Mouse (Mus musculus) midbrain, embryonic 16.5 days (tissue): ENCODE results near the gene Wdr17. TPM values are rescaled to one million over a fixed set of nuclear protein-coding genes. Genes with fewer than 3 reads are reported as not detected.

Experiments used
- ATAC-seq: fragments of 200-750 bp; cut with Nextera tagmentation; 2 replicates; pipeline ENCODE4 v1.8.0; 2017; ENCODE audit warnings: moderate TSS enrichment
- H3K27ac ChIP-seq: fragments of 300-500 bp; sonication (generic); 2 replicates; pipeline ENCODE4 v1.5.1; 2014; ENCODE audit warnings: mild to moderate bottlenecking, low read length, mixed read lengths
- H3K27me3 ChIP-seq: fragments of 300-500 bp; sonication (generic); 2 replicates; pipeline ENCODE4 v1.6.1; 2014; ENCODE audit warnings: low read depth, low read length, mixed read lengths; ENCODE audit not compliant: control insufficient read depth, insufficient read depth
- H3K36me3 ChIP-seq: fragments of 300-500 bp; sonication (generic); 2 replicates; pipeline ENCODE4 v1.6.1; 2014; ENCODE audit warnings: mild to moderate bottlenecking, low read length, moderate library complexity, mixed read lengths; ENCODE audit not compliant: control insufficient read depth, insufficient read depth
- H3K4me1 ChIP-seq: fragments of 300-500 bp; sonication (generic); 2 replicates; pipeline ENCODE4 v1.6.1; 2014; ENCODE audit warnings: mild to moderate bottlenecking, low read length, mixed read lengths; ENCODE audit not compliant: control insufficient read depth, insufficient read depth
- H3K4me2 ChIP-seq: fragments of 300-500 bp; sonication (generic); 2 replicates; pipeline ENCODE4 v1.6.1; 2014; ENCODE audit warnings: mild to moderate bottlenecking, low read length, mixed read lengths
- H3K4me3 ChIP-seq: fragments of 300-500 bp; sonication (generic); 2 replicates; pipeline ENCODE4 v1.5.1; 2014; ENCODE audit warnings: low read depth, mild to moderate bottlenecking, low read length, moderate library complexity, mixed read lengths
- H3K9ac ChIP-seq: fragments of 300-500 bp; sonication (generic); 2 replicates; pipeline ENCODE4 v1.6.1; 2014; ENCODE audit warnings: low read depth, low read length, mixed read lengths
- H3K9me3 ChIP-seq: fragments of 300-500 bp; sonication (generic); replicated peaks from 2 replicates; pipeline ENCODE4 v1.6.1; 2014; ENCODE audit warnings: mild to moderate bottlenecking, low read length, mixed read lengths; ENCODE audit not compliant: control insufficient read depth, poor library complexity, severe bottlenecking
- WGBS: fragments of 180-500 bp; shearing (Covaris S2); extraction: QIAGEN DNeasy Blood & Tissue Kit; methylation state at CpG from one replicate; pipeline ENCODE4 v1.1.7; 2014; 5-methylcytosine and 5-hydroxymethylcytosine counted together
- polyA plus RNA-seq: library from polyadenylated mRNA; unstranded; fragments of >200 nt; fragmentation: Nextera tagmentation; extraction: Ambion mirVana; gene quantifications from 2 replicates; pipeline ENCODE4 v1.2.1, GENCODE M21; 2015

Gene Wdr17
- polyA plus RNA-seq, 1 experiment from 2014 or later: 22.3 TPM

DNA sequence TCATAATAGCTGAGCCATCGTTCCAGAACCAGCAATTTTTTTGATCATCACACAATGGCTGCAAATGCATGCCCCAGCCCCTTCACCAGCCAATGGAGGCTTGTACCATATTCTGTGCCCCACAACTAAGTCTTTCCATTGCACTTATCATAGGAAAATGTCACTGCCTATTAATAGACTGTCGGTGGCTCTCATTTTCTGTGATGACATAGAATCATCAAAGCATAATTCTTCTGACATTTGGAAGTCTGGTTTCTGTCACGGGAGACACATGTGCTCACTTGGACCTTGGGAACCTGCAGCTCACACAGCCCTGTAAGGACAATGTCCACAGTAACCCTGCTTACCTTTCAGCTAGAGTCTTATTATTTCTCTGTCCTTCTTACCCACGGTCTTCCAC, 424 bp downstream of the Wdr17 start:
- H3K9me3 ChIP-seq: no peaks in the 10 kb centered on the region
- no peak for ATAC-seq
- no peak overlapping the region for H3K4me2 ChIP-seq
- 75% methylated on average over 4 of the region's 4 CpGs for WGBS
- H3K4me1 ChIP-seq: no peaks in the 10 kb centered on the region
- H3K27me3 ChIP-seq: no peaks in the 10 kb centered on the region
- H3K4me3 ChIP-seq: no peak overlapping the region
- no peak overlapping the region for H3K9ac ChIP-seq
- H3K36me3 ChIP-seq: no peaks in the 10 kb centered on the region
- H3K27ac ChIP-seq: no peak overlapping the region

GRCm38 (mm10) chr8:54876458-54876857, 10.5 kb downstream of the Wdr17 start:
- Histone ChIP-seq H3K27ac (no peak overlapping the region), H3K9me3 (no peaks in the 10 kb centered on the region), H3K4me1 (no peaks in the 10 kb centered on the region), H3K27me3 (no peaks in the 10 kb centered on the region), H3K9ac (no peak overlapping the region), H3K4me3 (no peak overlapping the region), H3K36me3 (no peaks in the 10 kb centered on the region), H3K4me2 (no peak overlapping the region)
- WGBS: 98% methylated on average over 4 of the region's 4 CpGs
- no peak for ATAC-seq

- no peaks in the 10 kb centered on the region; the same call in 1 of the 2 replicates for H3K9me3 ChIP-seq
- no peaks in the 10 kb centered on the region for H3K27me3 ChIP-seq
- 19% methylated on average over 1 of the region's 1 CpGs for WGBS
- H3K27ac ChIP-seq: peak overlapping the region; percentile 75
- no peak overlapping the region for H3K4me3 ChIP-seq
- H3K4me2 ChIP-seq: peak overlapping the region; percentile 5; the same call in 1 of the 2 replicates
- peak; percentile 70; the same call in 1 of the 2 replicates for ATAC-seq
- H3K4me1 ChIP-seq: peaks cover 12% of the 10 kb centered on the region
- no peak overlapping the region for H3K9ac ChIP-seq
- no peaks in the 10 kb centered on the region for H3K36me3 ChIP-seq
Measured at GRCm38 (mm10) chr8:54864761-54865064, 22.3 kb downstream of the Wdr17 start.

DNA sequence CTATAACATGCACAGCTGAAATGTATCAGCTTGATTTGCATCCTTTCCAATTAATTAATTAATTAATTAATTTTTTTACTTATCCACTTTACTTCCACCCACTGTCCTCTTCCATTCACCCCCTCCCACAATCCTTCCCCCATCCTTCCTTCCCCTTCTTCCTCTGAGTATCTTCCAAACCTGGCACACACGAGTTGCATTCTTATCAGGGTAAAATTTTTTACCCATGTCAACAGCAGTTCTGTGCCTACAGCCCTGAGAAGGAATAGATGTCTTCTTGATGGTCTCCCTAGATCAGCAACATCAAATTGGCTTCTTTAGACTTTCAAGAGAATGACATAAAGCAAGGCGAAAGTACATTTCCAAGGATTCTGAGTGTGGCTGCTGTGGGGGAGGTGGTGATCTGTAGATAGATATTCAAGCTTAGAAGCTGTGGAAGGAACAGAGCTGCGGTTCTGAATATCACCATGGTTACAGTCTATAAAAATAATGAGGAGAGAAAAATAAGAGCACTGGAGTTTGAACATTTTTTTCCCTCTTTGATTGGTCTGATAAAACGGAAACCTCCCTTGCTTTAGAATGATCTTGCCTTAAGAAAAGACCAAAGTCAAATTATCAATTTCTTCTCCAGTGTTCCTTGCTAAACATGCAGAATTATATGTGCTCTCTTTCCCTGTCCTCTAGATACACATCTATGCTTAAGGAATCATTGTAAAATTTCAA, 22.8 kb downstream of the Wdr17 start:
- peaks cover 12% of the 10 kb centered on the region for H3K4me1 ChIP-seq
- H3K27ac ChIP-seq: peak overlapping the region; percentile 75
- no peak overlapping the region for H3K9ac ChIP-seq
- no peaks in the 10 kb centered on the region; the same call in 1 of the 2 replicates for H3K9me3 ChIP-seq
- 38% methylated on average over 4 of the region's 4 CpGs for WGBS
- no peak overlapping the region for H3K4me3 ChIP-seq
- peak; percentile 95 for ATAC-seq
- H3K27me3 ChIP-seq: no peaks in the 10 kb centered on the region
- H3K36me3 ChIP-seq: no peaks in the 10 kb centered on the region
- peak overlapping the region; percentile 5; the same call in 1 of the 2 replicates for H3K4me2 ChIP-seq

DNA sequence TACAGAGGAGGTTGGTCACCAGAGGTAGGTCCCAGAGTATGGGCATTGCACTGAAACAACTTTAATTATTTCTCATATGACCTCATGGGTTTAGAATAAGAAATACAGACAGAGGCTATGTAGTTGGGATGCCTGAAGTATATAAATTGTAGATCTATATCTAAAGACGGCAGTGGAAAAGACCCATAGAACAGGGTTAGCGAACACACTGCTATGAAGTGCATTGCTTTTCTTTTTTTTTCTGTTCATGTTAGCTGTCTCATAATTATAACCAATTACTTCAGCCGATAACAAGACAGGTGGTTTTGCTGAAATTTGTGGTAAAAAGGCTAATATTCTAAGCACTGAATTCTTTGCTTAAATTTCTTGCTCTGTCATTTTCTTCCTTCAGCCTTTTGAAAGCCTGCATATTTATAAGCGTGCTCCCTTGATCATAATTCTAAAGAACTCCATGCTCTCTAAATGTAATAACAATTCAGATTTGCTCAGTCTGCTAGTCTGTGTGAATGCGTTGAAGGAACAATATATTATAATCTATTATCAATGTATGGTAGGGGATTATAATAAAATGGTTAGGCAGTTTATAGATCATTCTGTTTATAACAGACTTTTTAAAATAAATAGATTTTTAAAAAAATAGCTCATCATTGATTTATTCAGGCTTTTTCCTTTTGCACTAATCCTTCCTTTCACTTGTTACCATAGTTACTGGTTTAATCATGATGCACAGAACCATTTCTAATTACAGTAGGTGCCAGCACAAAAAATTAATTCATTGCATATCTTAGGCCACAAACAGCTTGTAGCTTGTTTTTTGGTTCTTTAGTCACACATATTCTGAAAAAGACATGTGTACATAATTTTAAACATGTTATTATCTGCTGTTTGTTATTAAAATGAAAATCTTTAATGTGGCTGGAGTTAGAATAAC, 50.7 kb downstream of the Wdr17 start:
- Histone ChIP-seq H3K4me1 (peaks cover 8% of the 10 kb centered on the region; the same call in 1 of the 2 replicates), H3K4me3 (no peak overlapping the region), H3K4me2 (no peak overlapping the region), H3K27ac (peak overlapping the region; percentile 79), H3K27me3 (no peaks in the 10 kb centered on the region), H3K9me3 (no peaks in the 10 kb centered on the region), H3K36me3 (no peaks in the 10 kb centered on the region), H3K9ac (no peak overlapping the region)
- WGBS: 38% methylated on average over 5 of the region's 5 CpGs
- ATAC-seq: peak; percentile 89

DNA sequence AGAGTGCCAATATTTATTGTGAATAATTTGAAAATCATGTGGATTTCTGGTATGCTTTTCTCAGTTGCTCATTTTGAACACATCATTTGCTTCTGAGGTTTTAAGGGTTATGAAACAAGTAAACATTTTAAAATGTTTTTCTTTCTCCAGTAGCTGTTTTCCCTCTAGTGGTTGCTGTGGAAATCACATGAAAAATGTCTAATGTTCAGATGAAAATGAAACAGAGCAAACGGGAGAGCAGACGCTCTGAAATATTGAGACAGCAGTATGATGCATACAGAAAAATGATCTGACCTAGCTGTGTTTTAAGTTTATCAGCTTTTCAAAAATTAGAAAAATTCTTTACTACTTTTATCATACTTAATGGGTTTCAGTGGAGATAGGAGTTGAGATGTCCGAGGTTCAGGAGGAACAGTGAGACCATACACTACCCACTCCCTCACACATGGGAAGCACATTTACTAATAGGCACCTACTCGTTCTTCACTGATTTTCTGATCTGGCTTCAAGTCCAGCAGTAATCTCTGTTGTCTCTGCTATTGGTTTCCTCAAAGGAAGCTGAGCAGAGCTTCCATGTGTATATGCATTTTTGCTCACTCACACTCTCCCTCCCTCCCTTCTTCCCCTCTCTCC, 57.1 kb downstream of the Wdr17 start:
- no peaks in the 10 kb centered on the region for H3K36me3 ChIP-seq
- no peaks in the 10 kb centered on the region for H3K27me3 ChIP-seq
- H3K9ac ChIP-seq: no peak overlapping the region
- H3K9me3 ChIP-seq: no peaks in the 10 kb centered on the region
- H3K4me3 ChIP-seq: no peak overlapping the region
- no peak overlapping the region for H3K27ac ChIP-seq
- 54% methylated on average over 4 of the region's 4 CpGs for WGBS
- ATAC-seq: no peak
- no peaks in the 10 kb centered on the region for H3K4me1 ChIP-seq
- no peak overlapping the region for H3K4me2 ChIP-seq

GRCm38 (mm10) chr8:54827974-54828373, 59.0 kb downstream of the Wdr17 start:
- no peak overlapping the region for H3K4me2 ChIP-seq
- H3K36me3 ChIP-seq: no peaks in the 10 kb centered on the region
- no peaks in the 10 kb centered on the region for H3K9me3 ChIP-seq
- no peak overlapping the region for H3K27ac ChIP-seq
- H3K9ac ChIP-seq: no peak overlapping the region
- no peaks in the 10 kb centered on the region for H3K4me1 ChIP-seq
- H3K27me3 ChIP-seq: no peaks in the 10 kb centered on the region
- ATAC-seq: no peak
- 95% methylated on average over 2 of the region's 2 CpGs for WGBS
- no peak overlapping the region for H3K4me3 ChIP-seq

GRCm38 (mm10) chr8:54822956-54823355, 64.0 kb downstream of the Wdr17 start:
- Histone ChIP-seq H3K4me3 (no peak overlapping the region), H3K4me2 (no peak overlapping the region), H3K27me3 (no peaks in the 10 kb centered on the region), H3K4me1 (no peaks in the 10 kb centered on the region), H3K36me3 (no peaks in the 10 kb centered on the region), H3K9ac (no peak overlapping the region), H3K27ac (no peak overlapping the region), H3K9me3 (no peaks in the 10 kb centered on the region)
- no peak for ATAC-seq
- 93% methylated on average over 5 of the region's 5 CpGs for WGBS
